Mouse (Mus musculus): ENCODE measurements around the gene Camkk2.
A peak's percentile ranks its signal among the peaks of the same experiment; 100 is the strongest.

Camkk2 gene

DNA sequence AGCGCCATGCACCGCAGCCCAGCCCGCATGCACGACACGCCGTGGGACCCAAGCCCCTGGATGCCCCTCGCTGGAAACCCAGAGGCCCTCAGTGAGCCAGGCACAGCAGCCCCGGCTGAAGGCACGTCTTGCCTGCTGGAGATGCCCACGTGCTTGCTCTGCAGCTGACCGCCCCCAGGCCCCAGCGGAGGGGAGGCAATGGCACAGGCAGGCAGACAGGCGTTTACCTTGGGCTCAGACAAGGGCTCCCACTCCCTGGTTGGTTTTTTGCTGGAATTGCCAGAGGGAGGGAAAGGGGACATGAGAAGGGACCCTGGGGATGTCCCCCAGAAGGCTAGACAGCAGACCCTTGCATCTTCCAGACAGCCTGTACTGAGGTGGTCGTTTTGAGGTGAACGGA is 42.4 kb downstream of the Camkk2 start:
- no peak for DNase-seq (ENCODE audit: low read depth, low spot score)

- no peak for DNase-seq (ENCODE audit: low read depth, low spot score)
Observed at GRCm38 (mm10) chr5:122735853-122736252, 43.4 kb downstream of the Camkk2 start.

DNA sequence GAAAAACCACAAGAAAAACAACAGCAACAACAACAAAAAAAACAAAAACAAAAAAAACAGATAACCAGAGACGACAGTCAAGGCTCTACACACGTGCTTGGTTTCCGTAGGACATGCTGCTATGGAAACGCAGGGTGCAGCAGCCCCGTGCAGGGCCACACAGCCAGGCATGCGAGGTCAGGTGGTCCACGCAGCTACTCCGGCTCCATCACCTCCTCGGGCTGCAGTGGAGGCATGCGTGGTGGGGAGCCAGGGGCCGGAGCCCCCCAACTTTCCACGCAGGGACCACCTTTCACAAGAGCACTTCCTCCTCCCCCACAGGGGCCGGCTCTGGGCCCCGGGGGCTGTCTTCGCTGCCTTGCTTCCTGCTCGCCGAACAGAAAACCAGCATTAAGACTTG is 45.3 kb downstream of the Camkk2 start:
- no peak for DNase-seq (ENCODE audit: low read depth, low spot score)

DNA sequence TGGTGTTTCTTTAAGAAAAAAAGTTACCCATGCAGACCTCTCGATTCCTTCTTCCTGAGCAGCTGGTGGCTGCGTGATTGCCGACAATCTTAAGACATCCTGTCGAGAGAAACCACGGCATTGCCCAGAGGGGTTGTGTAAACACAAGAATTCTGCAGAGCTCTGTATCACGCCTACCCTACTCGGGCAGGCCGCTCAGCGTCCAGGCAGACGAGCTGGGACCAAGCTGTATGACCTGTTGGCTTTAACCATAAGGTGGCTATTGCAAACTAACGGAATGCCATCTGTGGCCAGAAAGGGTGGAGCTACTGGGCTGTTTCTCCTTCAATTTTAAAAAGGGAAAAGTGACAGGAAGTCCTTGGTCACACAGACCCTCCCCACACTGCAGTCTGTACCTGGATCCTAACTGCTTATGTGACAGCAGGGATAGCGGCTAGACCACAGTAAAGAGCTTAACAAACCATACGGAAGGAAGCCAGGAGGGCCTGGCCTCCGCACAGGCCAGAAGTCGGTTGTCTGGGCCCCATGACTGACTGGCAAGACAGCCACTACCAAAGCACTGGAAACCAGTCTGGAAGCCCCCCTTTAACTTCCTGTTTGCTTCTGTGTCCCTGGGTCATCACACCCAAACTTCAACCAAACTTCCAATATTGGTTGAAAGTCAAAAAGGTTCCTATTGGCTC is 47.1 kb downstream of the Camkk2 start:
- peak; percentile 29 for DNase-seq (ENCODE audit: low read depth, low spot score)

- DNase-seq (ENCODE audit: low read depth, low spot score): peak; percentile 48
Observed at GRCm38 (mm10) chr5:122731321-122731720, 47.9 kb downstream of the Camkk2 start.

- DNase-seq (ENCODE audit: low read depth, low spot score): no peak
Observed at GRCm38 (mm10) chr5:122730776-122731175, 48.4 kb downstream of the Camkk2 start.

- no peak for DNase-seq (ENCODE audit: low read depth, low spot score)
Observed at GRCm38 (mm10) chr5:122727096-122727495, 52.1 kb downstream of the Camkk2 start.

- DNase-seq (ENCODE audit: low read depth, low spot score): no peak
Observed at GRCm38 (mm10) chr5:122726595-122726994, 52.6 kb downstream of the Camkk2 start.

GRCm38 (mm10) chr5:122726068-122726467 is 53.1 kb downstream of the Camkk2 start:
- DNase-seq (ENCODE audit: low read depth, low spot score): peak; percentile 87

DNA sequence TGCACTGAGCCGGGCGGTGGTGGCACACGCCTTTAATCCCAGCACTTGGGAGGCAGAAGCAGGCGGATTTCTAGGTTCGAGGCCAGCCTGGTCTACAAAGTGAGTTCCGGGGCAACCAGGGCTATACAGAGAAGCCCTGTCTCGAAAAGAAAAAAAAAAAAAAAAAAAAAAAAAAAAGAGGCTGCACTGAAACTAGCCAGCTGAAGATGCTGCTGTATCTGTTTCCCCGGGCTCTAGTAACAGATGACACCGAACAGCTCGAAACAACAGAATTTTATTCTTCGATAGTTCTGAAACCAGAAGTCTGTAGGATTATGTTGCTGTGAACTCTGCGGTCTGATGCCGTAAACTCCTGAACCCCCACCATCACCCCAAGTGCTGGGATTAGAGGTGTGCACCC is 53.8 kb downstream of the Camkk2 start:
- DNase-seq (ENCODE audit: low read depth, low spot score): no peak

DNA sequence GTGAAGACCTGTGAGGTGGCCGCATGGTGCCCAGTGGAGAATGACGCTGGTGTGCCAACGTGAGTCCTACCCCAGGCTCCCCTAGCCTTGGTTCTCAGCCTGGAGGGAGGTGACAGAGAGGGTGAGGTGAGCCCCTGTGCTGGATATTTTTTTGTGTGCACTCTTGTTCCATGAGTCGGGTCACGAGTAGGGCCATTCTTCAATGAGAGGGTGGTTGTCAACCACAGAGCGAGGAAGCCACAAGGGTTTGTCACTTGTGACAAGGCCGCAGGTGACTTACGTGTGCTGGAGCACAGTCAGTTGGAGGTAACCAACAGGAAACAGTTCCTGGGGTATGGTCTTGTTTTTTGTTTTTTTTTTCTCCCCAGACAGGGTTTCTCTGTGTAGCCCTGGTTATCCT is 60.0 kb downstream of the Camkk2 start:
- no peak for DNase-seq (ENCODE audit: low read depth, low spot score)

GRCm38 (mm10) chr5:122718400-122718799 is 60.8 kb downstream of the Camkk2 start:
- DNase-seq (ENCODE audit: low read depth, low spot score): no peak

- DNase-seq (ENCODE audit: low read depth, low spot score): no peak
Observed at GRCm38 (mm10) chr5:122716793-122717192, 62.4 kb downstream of the Camkk2 start.

DNA sequence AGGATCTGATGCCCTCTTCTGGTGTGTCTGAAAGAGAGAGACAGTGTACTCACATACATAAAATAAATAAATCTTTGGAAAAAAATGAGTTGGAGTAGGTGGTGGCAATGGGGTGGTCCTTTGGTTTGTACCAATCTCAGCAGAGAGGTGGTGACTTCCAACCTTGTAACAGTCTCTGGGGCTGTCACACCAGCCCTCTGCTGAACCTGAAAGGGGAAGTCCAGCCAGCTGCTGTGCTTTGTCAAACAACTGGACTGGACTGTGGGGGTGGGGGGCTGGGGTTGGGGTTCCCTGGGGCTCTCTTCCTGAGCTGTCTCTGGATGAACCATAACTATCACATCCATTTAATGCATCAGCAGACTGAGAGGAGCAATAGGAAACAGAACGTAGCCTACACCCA is 63.5 kb downstream of the Camkk2 start:
- no peak for DNase-seq (ENCODE audit: low read depth, low spot score)

- peak; percentile 18 for DNase-seq (ENCODE audit: low read depth, low spot score)
Observed at GRCm38 (mm10) chr5:122708819-122709218, 70.4 kb downstream of the Camkk2 start.

- DNase-seq (ENCODE audit: low read depth, low spot score): peak; percentile 81
Observed at GRCm38 (mm10) chr5:122707276-122708181, 71.7 kb downstream of the Camkk2 start, which contains the start of gene P2rx4. TSS of gene P2rx4 (plus strand) at chr5:122707544.

GRCm38 (mm10) chr5:122706917-122707275 is 72.3 kb downstream of the Camkk2 start:
- no peak for DNase-seq (ENCODE audit: low read depth, low spot score)

DNA sequence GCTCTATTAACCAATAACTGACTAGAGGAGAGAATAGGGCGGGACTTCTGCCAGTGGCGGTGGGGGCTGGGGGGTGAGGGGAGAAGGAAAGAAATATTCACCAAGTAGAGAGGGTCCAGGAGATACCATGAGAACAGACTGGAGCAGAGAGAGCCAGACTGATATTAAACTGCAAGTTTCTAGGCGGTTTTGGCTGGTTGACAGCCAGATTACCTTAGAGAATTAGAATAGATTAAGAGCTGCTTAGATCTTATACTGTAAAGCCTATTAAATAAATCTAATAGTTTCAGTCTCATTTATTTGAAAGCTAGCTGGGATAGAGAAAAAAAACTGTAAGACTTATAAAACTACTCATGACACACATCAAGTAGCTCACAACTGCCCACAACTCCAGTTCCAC is 74.0 kb downstream of the Camkk2 start:
- DNase-seq (ENCODE audit: low read depth, low spot score): no peak

DNA sequence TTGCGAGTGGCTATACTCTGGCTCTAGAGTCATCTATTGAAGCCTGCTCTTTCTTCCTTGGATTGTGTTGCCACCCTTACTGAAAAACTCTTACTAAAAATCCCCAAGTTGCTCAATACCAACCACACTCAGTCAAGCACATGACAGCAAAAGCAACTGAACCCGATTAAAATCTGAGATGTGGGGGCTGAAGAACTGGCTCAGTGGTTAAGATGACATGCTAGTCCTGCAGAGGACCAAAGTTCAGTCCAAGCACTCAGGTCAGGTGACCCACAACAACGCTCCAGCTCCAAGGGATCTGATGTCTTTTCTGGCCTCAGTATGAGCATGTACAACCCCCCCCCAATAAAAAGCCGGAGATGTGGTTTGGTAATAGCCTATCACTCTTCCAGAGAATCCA is 74.6 kb downstream of the Camkk2 start:
- DNase-seq (ENCODE audit: low read depth, low spot score): no peak

DNA sequence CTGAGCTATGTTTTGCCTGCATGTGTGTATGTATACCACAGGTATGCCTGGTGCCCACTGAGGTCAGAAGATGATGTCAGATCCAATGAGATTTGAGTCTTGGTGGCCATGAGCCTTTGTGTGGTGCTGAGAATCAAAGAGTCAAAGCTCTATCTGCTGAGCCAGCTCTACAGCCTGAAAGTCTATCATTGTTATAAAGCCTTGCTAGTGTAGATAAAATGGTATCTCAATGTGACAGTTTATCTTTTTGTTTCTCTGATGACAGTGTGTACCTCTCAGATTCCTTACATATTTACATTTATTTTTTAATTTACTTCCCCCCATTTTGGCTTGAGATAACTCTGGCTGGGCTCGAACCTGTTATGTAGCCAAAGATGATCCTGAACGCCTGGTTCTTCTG is 75.6 kb downstream of the Camkk2 start:
- DNase-seq (ENCODE audit: low read depth, low spot score): no peak

DNA sequence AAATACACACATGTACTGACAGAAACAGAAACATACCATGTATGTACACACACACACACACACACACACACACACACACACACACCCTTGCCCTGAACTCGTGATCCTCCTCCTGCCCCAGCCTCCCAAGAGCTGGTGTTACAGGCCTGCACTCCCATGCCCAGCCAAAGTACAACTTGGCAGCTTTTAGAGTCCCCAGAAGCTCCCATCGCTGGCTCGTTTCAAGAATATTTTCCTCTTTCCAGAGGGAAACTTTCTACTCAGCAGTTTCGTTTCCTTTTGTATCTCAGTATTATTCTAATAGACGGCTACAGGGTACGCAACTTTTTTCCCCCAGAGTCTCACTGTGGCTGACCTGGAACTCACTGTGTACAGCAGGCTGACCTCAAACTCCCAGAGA is 77.1 kb downstream of the Camkk2 start:
- no peak for DNase-seq (ENCODE audit: low read depth, low spot score)

DNA sequence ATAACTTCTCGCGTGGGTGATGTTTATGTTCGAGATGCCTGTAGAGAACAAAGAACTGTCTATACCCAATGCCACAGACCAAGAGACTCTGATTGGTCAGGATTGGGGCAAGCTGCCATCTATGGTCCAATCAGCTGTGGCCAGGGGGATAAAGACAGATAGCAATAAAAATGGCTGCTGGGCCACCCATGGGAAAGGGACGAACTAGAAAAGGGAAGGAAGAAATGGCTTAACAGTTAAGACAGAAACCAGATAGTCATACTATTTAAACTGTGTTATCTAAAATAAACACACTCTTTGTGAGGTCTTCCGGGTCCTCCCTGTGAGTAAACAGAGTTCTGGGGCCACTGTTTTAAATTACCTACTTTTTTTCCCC is 78.4 kb downstream of the Camkk2 start:
- DNase-seq (ENCODE audit: low read depth, low spot score): peak; percentile 17
